In the genomic region with DNA sequence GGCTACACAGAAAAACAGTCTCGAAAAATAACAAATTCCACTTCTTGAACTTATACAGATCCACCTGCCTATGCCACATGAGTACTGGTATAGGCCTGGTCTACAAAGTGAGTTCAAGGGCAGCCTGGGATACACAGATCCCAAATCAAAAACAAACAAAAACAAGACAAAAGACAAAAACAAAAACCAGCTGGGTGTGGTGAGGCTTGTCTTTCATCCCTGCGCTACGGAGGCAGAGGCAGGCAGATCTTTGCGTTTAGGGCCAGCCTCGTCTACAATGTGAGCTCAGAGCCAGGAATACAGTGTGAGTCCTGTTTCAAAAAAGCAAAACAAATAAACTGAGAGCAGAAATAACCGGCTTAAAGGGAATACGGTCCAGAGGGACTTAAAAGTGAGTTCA, we compare ENCODE assay signal across 8 mouse cellular contexts. TPM values are rescaled to one million over a fixed set of nuclear protein-coding genes. Genes with fewer than 3 reads are reported as not detected.
DNase-seq lines count a peak whose midpoint lies in the region; ATAC-seq and TF ChIP-seq lines count a peak whose summit lies in the region.

No protein-coding gene starts in this region.

- peak overlapping the region; percentile 87 for H3K4me2 ChIP-seq in forebrain, embryonic 13.5 days
- H3K4me2 ChIP-seq in liver, embryonic 16.5 days (ENCODE audit: low read depth, low read length): peak overlapping the region; percentile 78

- no peak for DNase-seq in heart, embryonic 10.5 days (ENCODE audit: low spot score)
- no peak for DNase-seq in heart, postnatal 14 days
- no peak for DNase-seq in left cerebral cortex, adult 8-10 months (ENCODE audit: low spot score in 2 of 2)
- DNase-seq in cerebellum, postnatal 10 days: no peak

- no peak; the same call in 1 of the 2 replicates for ATAC-seq in forebrain, embryonic 13.5 days
- no peak for ATAC-seq in liver, embryonic 16.5 days (ENCODE audit: low read depth)
- ATAC-seq in cerebellum, adult (ENCODE audit: insufficient number of reproducible peaks, low FRiP score, low TSS enrichment): no peak

- H3K27me3 ChIP-seq in heart, embryonic 10.5 days (ENCODE audit: insufficient read depth, poor library complexity, severe bottlenecking): no peaks in the 10 kb centered on the region
- H3K27me3 ChIP-seq in E14TG2a.4 (ENCODE audit: insufficient read depth, low read length): no peaks in the 10 kb centered on the region
- no peaks in the 10 kb centered on the region for H3K27me3 ChIP-seq in forebrain, embryonic 13.5 days
- no peaks in the 10 kb centered on the region for H3K27me3 ChIP-seq in liver, embryonic 16.5 days (ENCODE audit: control insufficient read depth, insufficient read depth, low read depth, low read length)

- intact Hi-C loops in heart, postnatal 14 days (cut with DNase I): no loop called here

- WGBS in heart, embryonic 10.5 days: 61% methylated on average over 7 of the region's 7 CpGs
- WGBS in forebrain, embryonic 13.5 days: 69% methylated on average over 7 of the region's 7 CpGs
- WGBS in liver, embryonic 16.5 days (ENCODE audit: insufficient replicate concordance): 52% methylated on average over 7 of the region's 7 CpGs

- H3K27ac ChIP-seq in heart, embryonic 10.5 days: peak overlapping the region; percentile 93
- H3K27ac ChIP-seq in forebrain, embryonic 13.5 days: peak overlapping the region; percentile 66
- peak overlapping the region; percentile 80 for H3K27ac ChIP-seq in liver, embryonic 16.5 days (ENCODE audit: low read length)

- peaks cover 29% of the 10 kb centered on the region for H3K36me3 ChIP-seq in heart, embryonic 10.5 days
- peaks cover 43% of the 10 kb centered on the region for H3K36me3 ChIP-seq in E14TG2a.4 (ENCODE audit: insufficient read depth, low read length)
- H3K36me3 ChIP-seq in forebrain, embryonic 13.5 days (ENCODE audit: poor library complexity, severe bottlenecking): peaks cover 21% of the 10 kb centered on the region
- H3K36me3 ChIP-seq in liver, embryonic 16.5 days (ENCODE audit: control insufficient read depth, insufficient read depth): peaks cover 12% of the 10 kb centered on the region

- H3K4me1 ChIP-seq in heart, embryonic 10.5 days: peaks cover 13% of the 10 kb centered on the region
- peaks cover 51% of the 10 kb centered on the region for H3K4me1 ChIP-seq in E14TG2a.4 (replicated peaks; ENCODE audit: low read depth, low read length)
- peaks cover 27% of the 10 kb centered on the region for H3K4me1 ChIP-seq in forebrain, embryonic 13.5 days
- peaks cover 10% of the 10 kb centered on the region for H3K4me1 ChIP-seq in liver, embryonic 16.5 days (ENCODE audit: control insufficient read depth, low read depth, low read length)

- TF ChIP-seq CTCF in E14TG2a.4 (conservative IDR thresholded peaks at IDR 0.05; ENCODE audit: low read length): no peak

- H3K9me3 ChIP-seq in heart, embryonic 10.5 days: no peaks in the 10 kb centered on the region
- peaks cover 3% of the 10 kb centered on the region for H3K9me3 ChIP-seq in E14TG2a.4 (ENCODE audit: low read length)
- H3K9me3 ChIP-seq in forebrain, embryonic 13.5 days (replicated peaks): no peaks in the 10 kb centered on the region
- no peaks in the 10 kb centered on the region for H3K9me3 ChIP-seq in liver, embryonic 16.5 days (replicated peaks; ENCODE audit: control insufficient read depth, low read length)

- H3K4me3 ChIP-seq in heart, embryonic 10.5 days: peak overlapping the region; percentile 96
- peak overlapping the region; percentile 98 for H3K4me3 ChIP-seq in E14TG2a.4 (replicated peaks; ENCODE audit: low read length)
- peak overlapping the region; percentile 87 for H3K4me3 ChIP-seq in forebrain, embryonic 13.5 days
- peak overlapping the region; percentile 90 for H3K4me3 ChIP-seq in liver, embryonic 16.5 days (ENCODE audit: low read depth, low read length)

- H3K9ac ChIP-seq in forebrain, embryonic 13.5 days: peak overlapping the region; percentile 58
- peak overlapping the region; percentile 68 for H3K9ac ChIP-seq in liver, embryonic 16.5 days (ENCODE audit: low read depth, low read length)

RNA-seq across cellular contexts. Expression of a gene that starts 0.5 kb away (rescaled TPM):
- 201 and 231 TPM in 2 replicates for polyA plus RNA-seq in heart, embryonic 10.5 days (2016; fragmentation: Nextera tagmentation; extraction: Ambion mirVana)
- total RNA-seq in heart, postnatal 14 days (2021): 10 to 100 TPM; 70.6 to 76.5 TPM
- polyA plus RNA-seq in forebrain, embryonic 13.5 days (2015; fragmentation: Nextera tagmentation; extraction: Ambion mirVana): 396 and 460 TPM in 2 replicates
- 154 and 164 TPM in 2 replicates for polyA plus RNA-seq in liver, embryonic 16.5 days (2015; fragmentation: Nextera tagmentation; extraction: Ambion mirVana)
- total RNA-seq in left cerebral cortex, adult 8-10 months (2022): 100 to 1,000 TPM; 115 to 127 (median 122) TPM

RNA-seq across cellular contexts. Expression of a gene that starts 10.5 kb away (rescaled TPM):
- polyA plus RNA-seq in heart, embryonic 10.5 days (2016; fragmentation: Nextera tagmentation; extraction: Ambion mirVana): 62.4 and 65.1 TPM in 2 replicates
- total RNA-seq in heart, postnatal 14 days (2021): 10 to 100 TPM; 38.3 to 39.3 TPM
- polyA plus RNA-seq in forebrain, embryonic 13.5 days (2015; fragmentation: Nextera tagmentation; extraction: Ambion mirVana): 87.0 and 98.0 TPM in 2 replicates
- polyA plus RNA-seq in liver, embryonic 16.5 days (2015; fragmentation: Nextera tagmentation; extraction: Ambion mirVana): 22.4 and 23.5 TPM in 2 replicates
- 10 to 100 TPM; 81.1 to 94.3 (median 86.4) TPM for total RNA-seq in left cerebral cortex, adult 8-10 months (2022)

RNA-seq across cellular contexts. Expression of a gene that starts 41.1 kb away (rescaled TPM):
- polyA plus RNA-seq in heart, embryonic 10.5 days (2016; fragmentation: Nextera tagmentation; extraction: Ambion mirVana): 0.32 and 0.69 TPM in 2 replicates
- total RNA-seq in heart, postnatal 14 days (2021): 1 to 10 TPM in 1 of 2 experiments, under 1 TPM in 1; 0.74 to 1.0 TPM
- 0.88 and 1.1 TPM in 2 replicates for polyA plus RNA-seq in forebrain, embryonic 13.5 days (2015; fragmentation: Nextera tagmentation; extraction: Ambion mirVana)
- polyA plus RNA-seq in liver, embryonic 16.5 days (2015; fragmentation: Nextera tagmentation; extraction: Ambion mirVana): 4.8 and 6.6 TPM in 2 replicates
- 1 to 10 TPM; 1.3 to 1.9 (median 1.6) TPM for total RNA-seq in left cerebral cortex, adult 8-10 months (2022)

RNA-seq across cellular contexts. Expression of a gene that starts 41.2 kb away (rescaled TPM):
- 0.30 and 0.34 TPM in 2 replicates for polyA plus RNA-seq in heart, embryonic 10.5 days (2016; fragmentation: Nextera tagmentation; extraction: Ambion mirVana)
- under 1 TPM; 0.49 to 0.84 TPM for total RNA-seq in heart, postnatal 14 days (2021)
- 0.04 TPM in 2 replicates for polyA plus RNA-seq in forebrain, embryonic 13.5 days (2015; fragmentation: Nextera tagmentation; extraction: Ambion mirVana)
- 6.4 and 6.9 TPM in 2 replicates for polyA plus RNA-seq in liver, embryonic 16.5 days (2015; fragmentation: Nextera tagmentation; extraction: Ambion mirVana)
- total RNA-seq in left cerebral cortex, adult 8-10 months (2022): 1 to 10 TPM; 2.5 to 3.9 (median 3.1) TPM
